Mouse (Mus musculus): ENCODE results near the gene Prkar2a.

DNA sequence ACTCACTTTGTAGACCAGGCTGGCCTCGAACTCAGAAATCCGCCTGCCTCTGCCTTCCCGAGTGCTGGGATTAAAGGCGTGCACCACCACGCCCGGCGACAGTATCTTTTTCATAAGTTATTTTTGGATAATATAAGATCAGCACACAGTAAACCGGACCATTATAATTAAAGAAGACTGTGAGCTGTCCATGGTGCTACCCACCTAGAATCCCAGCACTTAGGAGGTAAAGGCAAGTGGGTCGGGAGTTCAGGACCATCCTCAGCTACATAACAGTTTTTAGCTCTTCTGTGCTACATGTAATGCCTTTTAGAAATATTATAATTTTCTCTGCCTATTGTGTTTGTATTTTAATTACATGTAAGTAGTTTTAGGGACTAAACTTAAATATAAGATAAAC is 52.9 kb downstream of the Prkar2a start:
- TF ChIP-seq MYOG (IDR thresholded peaks at IDR 0.05; ENCODE audit: control insufficient read depth in 1 of 3, insufficient read depth in 1 of 3, insufficient read length in 2 of 3, low read depth in 2 of 3) = no peak
- no peak for TF ChIP-seq TCF12 (IDR thresholded peaks at IDR 0.05; ENCODE audit: insufficient read depth, poor library complexity, severe bottlenecking)
- no peak for TF ChIP-seq POLR2A (IDR thresholded peaks at IDR 0.05; ENCODE audit: insufficient read length, low read depth)
- TF ChIP-seq MYOD1 (IDR thresholded peaks at IDR 0.05; ENCODE audit: control insufficient read depth in 1 of 3, insufficient read length in 2 of 3, low read depth in 2 of 3) = no peak
- TF ChIP-seq USF1 (IDR thresholded peaks at IDR 0.05; ENCODE audit: low read depth) = no peak
- TF ChIP-seq E2F4 (IDR thresholded peaks at IDR 0.05; ENCODE audit: insufficient read depth) = no peak
- TF ChIP-seq REST (IDR thresholded peaks at IDR 0.05; ENCODE audit: insufficient read depth, insufficient read length) = peak; percentile 61
- TF ChIP-seq SRF (IDR thresholded peaks at IDR 0.05; ENCODE audit: control insufficient read depth, insufficient read length, low read depth) = no peak
- no peak for TF ChIP-seq CEBPB (IDR thresholded peaks at IDR 0.05; ENCODE audit: insufficient read depth, poor library complexity, severe bottlenecking)
